Mouse (Mus musculus) ES-E14 (cell line): ENCODE results near the gene Lrrc3b. TPM values are rescaled to one million over a fixed set of nuclear protein-coding genes. Genes with fewer than 3 reads are reported as not detected.

ENCODE experiments used
- DNase-seq: peaks from one replicate; pipeline ENCODE4 v3.0.0-alpha.2; 2013; ENCODE audit warnings: low read depth, low spot score
- H3K27ac ChIP-seq: 2 replicates; pipeline ENCODE4 v1.5.1; 2012; ENCODE audit warnings: low read depth, mild to moderate bottlenecking, low read length, moderate library complexity, mixed read lengths; ENCODE audit not compliant: poor library complexity, insufficient read depth, severe bottlenecking
- H3K36me3 ChIP-seq: 2 replicates; pipeline ENCODE4 v1.6.1; 2012; ENCODE audit warnings: mild to moderate bottlenecking, low read length, moderate library complexity, mixed read lengths; ENCODE audit not compliant: control insufficient read depth, poor library complexity, insufficient read depth, severe bottlenecking
- H3K4me1 ChIP-seq, 2 experiments: fragments of 150-350 bp in 1 of 2; sonication (generic) in 1 of 2; 2 replicates each; pipeline ENCODE4 v1.6.1; 2012; ENCODE audit warnings: low read length in 2 of 2, mild to moderate bottlenecking in 1 of 2, mixed read lengths in 1 of 2; ENCODE audit not compliant: control insufficient read depth in 2 of 2, insufficient read depth in 2 of 2, poor library complexity in 1 of 2
- H3K4me3 ChIP-seq, 2 experiments: fragments of 150-350 bp in 1 of 2; sonication (generic) in 1 of 2; 2 replicates each; pipeline ENCODE4 v1.5.1; 2012; ENCODE audit warnings: low read length in 2 of 2, low read depth in 1 of 2, mild to moderate bottlenecking in 1 of 2, mixed read lengths in 1 of 2; ENCODE audit not compliant: insufficient read depth in 1 of 2, poor library complexity in 1 of 2, severe bottlenecking in 1 of 2
- H3K9ac ChIP-seq: 2 replicates; pipeline ENCODE4 v1.6.1; 2012; ENCODE audit warnings: low read depth, mild to moderate bottlenecking, low read length, mixed read lengths; ENCODE audit not compliant: poor library complexity, insufficient read depth, severe bottlenecking
- H3K9me3 ChIP-seq: fragments of 150-350 bp; sonication (generic); 2 replicates; pipeline ENCODE4 v1.6.1; 2012; ENCODE audit warnings: low read depth, mild to moderate bottlenecking, low read length; ENCODE audit not compliant: control insufficient read depth, insufficient read depth
- CHD2 ChIP-seq: IDR thresholded peaks from 2 replicates; pipeline ENCODE4 v1.6.1; 2014; ENCODE audit warnings: mild to moderate bottlenecking, low read depth, low read length, inconsistent platforms
- HCFC1 ChIP-seq: IDR thresholded peaks from 2 replicates; pipeline ENCODE4 v1.6.1; 2012; ENCODE audit warnings: low read length, inconsistent platforms, borderline replicate concordance; ENCODE audit not compliant: insufficient read depth
- MAFK ChIP-seq: IDR thresholded peaks from 2 replicates; pipeline ENCODE4 v1.6.1; 2014; ENCODE audit warnings: mild to moderate bottlenecking, low read depth, low read length, inconsistent platforms; ENCODE audit not compliant: insufficient read depth
- ZC3H11A ChIP-seq: IDR thresholded peaks from 2 replicates; pipeline ENCODE4 v1.6.1; 2012; ENCODE audit warnings: low read depth, mild to moderate bottlenecking, inconsistent platforms, low read length, borderline replicate concordance
- ZNF384 ChIP-seq: IDR thresholded peaks from 2 replicates; pipeline ENCODE4 v1.6.1; 2012; ENCODE audit warnings: low read depth, low read length, inconsistent platforms
- in situ Hi-C, 2 experiments: fragments of 600-800 bp; cut with MboI; formaldehyde crosslinking; loops; one replicate each; pipeline ENCODE4 v1.15.1; 2025; ENCODE audit warnings: low sequenced_read_pairs in 2 of 2, inconsistent platforms in 1 of 2; ENCODE audit not compliant: unreplicated experiment in 2 of 2
- total RNA-seq: library from RNA; depleted of rRNA; stranded (reverse); fragments of 300-350 nt; gene quantifications from 2 replicates; pipeline ENCODE4 v1.2.3, GENCODE M21; 2012

The Lrrc3b gene
- total RNA-seq, 1 experiment, result 0.80 TPM

- Histone ChIP-seq H3K9me3 (no peaks in the 10 kb centered on the region), H3K27ac (no peak overlapping the region), H3K4me1 (no peaks in the 10 kb centered on the region), H3K9ac (no peak overlapping the region), H3K4me3 (no peak overlapping the region), H3K36me3 (no peaks in the 10 kb centered on the region)
- DNase-seq, result no peak
- in situ Hi-C loops, result no loop called here
- TF ChIP-seq CHD2 (no peak), HCFC1 (no peak), ZC3H11A (no peak), ZNF384 (no peak), MAFK (no peak)
Measured at GRCm38 (mm10) chr14:15376786-15377185, 62.0 kb downstream of the Lrrc3b start.

GRCm38 (mm10) chr14:15374271-15374670, 64.5 kb downstream of the Lrrc3b start:
- no peak overlapping the region for H3K27ac ChIP-seq
- H3K9me3 ChIP-seq, result no peaks in the 10 kb centered on the region
- no peak overlapping the region for H3K9ac ChIP-seq
- in situ Hi-C loops, result loop anchor here in 1 of 2 experiments (25.0 kb wide), 1 partner anchor 513 kb away; no protein-coding TSS in a partner anchor
- H3K4me3 ChIP-seq, result no peak overlapping the region
- no peak for DNase-seq
- H3K4me1 ChIP-seq, result no peaks in the 10 kb centered on the region
- no peak for TF ChIP-seq CHD2
- TF ChIP-seq MAFK, result no peak
- no peak for TF ChIP-seq ZNF384
- TF ChIP-seq HCFC1, result no peak
- TF ChIP-seq ZC3H11A, result no peak
- H3K36me3 ChIP-seq, result no peaks in the 10 kb centered on the region

GRCm38 (mm10) chr14:15372985-15373384, 65.8 kb downstream of the Lrrc3b start:
- TF ChIP-seq ZNF384 (no peak), MAFK (no peak), HCFC1 (no peak), CHD2 (no peak), ZC3H11A (no peak)
- Histone ChIP-seq H3K4me1 (no peaks in the 10 kb centered on the region), H3K9me3 (no peaks in the 10 kb centered on the region), H3K9ac (no peak overlapping the region), H3K4me3 (no peak overlapping the region), H3K36me3 (no peaks in the 10 kb centered on the region), H3K27ac (no peak overlapping the region)
- in situ Hi-C loops, result loop anchor here in 1 of 2 experiments (25.0 kb wide), 1 partner anchor 514 kb away; no protein-coding TSS in a partner anchor
- DNase-seq, result no peak

- Histone ChIP-seq H3K9me3 (no peaks in the 10 kb centered on the region), H3K4me3 (no peak overlapping the region), H3K36me3 (no peaks in the 10 kb centered on the region), H3K27ac (no peak overlapping the region), H3K9ac (no peak overlapping the region), H3K4me1 (no peaks in the 10 kb centered on the region)
- in situ Hi-C loops, result loop anchor here in 1 of 2 experiments (25.0 kb wide), 1 partner anchor 522 kb away; no protein-coding TSS in a partner anchor
- DNase-seq, result no peak
- TF ChIP-seq ZC3H11A, result no peak
- no peak for TF ChIP-seq HCFC1
- no peak for TF ChIP-seq CHD2
- no peak for TF ChIP-seq ZNF384
Measured at GRCm38 (mm10) chr14:15365045-15365444, 73.7 kb downstream of the Lrrc3b start.

- Histone ChIP-seq H3K9ac (no peak overlapping the region), H3K9me3 (no peaks in the 10 kb centered on the region), H3K27ac (no peak overlapping the region), H3K4me3 (no peak overlapping the region), H3K4me1 (no peaks in the 10 kb centered on the region), H3K36me3 (no peaks in the 10 kb centered on the region)
- TF ChIP-seq CHD2, result no peak
- no peak for TF ChIP-seq ZC3H11A
- no peak for TF ChIP-seq MAFK
- in situ Hi-C loops, result loop anchor here in 1 of 2 experiments (25.0 kb wide), 1 partner anchor 527 kb away; no protein-coding TSS in a partner anchor
- no peak for DNase-seq
Measured at GRCm38 (mm10) chr14:15359893-15360292, 78.9 kb downstream of the Lrrc3b start.
